ENCODE assay signal across 8 mouse cellular contexts in genomic region chr16:34095548-34096141, GRCm38 (mm10).
A peak's percentile ranks its signal among the peaks of the same experiment; 100 is the strongest.
DNase-seq lines count a peak whose midpoint lies in the region; ATAC-seq and TF ChIP-seq lines count a peak whose summit lies in the region.

No protein-coding gene starts in this region.

- H3K4me2 ChIP-seq in heart, embryonic 15.5 days = peak overlapping the region; percentile 76
- peak overlapping the region; percentile 84 for H3K4me2 ChIP-seq in kidney, postnatal 0 days (ENCODE audit: low read length)

- no peaks in the 10 kb centered on the region for H3K9me3 ChIP-seq in heart, embryonic 15.5 days (replicated peaks)
- no peaks in the 10 kb centered on the region for H3K9me3 ChIP-seq in kidney, postnatal 0 days (replicated peaks; ENCODE audit: low read length)

- intact Hi-C loops in left cerebral cortex, adult 2 months (cut with DNase I) = loop anchor here (5.0 kb wide), 1 partner anchor 98 kb away; no protein-coding TSS in a partner anchor
- intact Hi-C loops in left cerebral cortex, postnatal 36 days (cut with DNase I) = no loop called here

- no peak overlapping the region; the same call in 1 of the 2 replicates for H3K27ac ChIP-seq in left cerebral cortex, adult 2 months
- H3K27ac ChIP-seq in heart, embryonic 15.5 days = peak overlapping the region; percentile 83
- peak overlapping the region; percentile 77 for H3K27ac ChIP-seq in kidney, postnatal 0 days

- peaks cover 5% of the 10 kb centered on the region; the same call in 1 of the 2 replicates for H3K36me3 ChIP-seq in heart, embryonic 15.5 days
- H3K36me3 ChIP-seq in kidney, postnatal 0 days (ENCODE audit: insufficient read depth, low read length) = no peaks in the 10 kb centered on the region

- DNase-seq in left cerebral cortex, adult 2 months (ENCODE audit: extremely low spot score in 1 of 2, low spot score in 2 of 2) = peak in 1 of 2 experiments; percentile 28
- no peak for DNase-seq in left cerebral cortex, postnatal 36 days (ENCODE audit: low spot score in 2 of 2)
- peak; percentile 78 for DNase-seq in kidney, postnatal 0 days (ENCODE audit: low spot score)
- DNase-seq in lung, postnatal 36 days = peak; percentile 91
- DNase-seq in ovary, postnatal 36 days (ENCODE audit: low spot score) = peak; percentile 72
- DNase-seq in thymus, postnatal 4 days = peak; percentile 62

- peak; percentile 66; the same call in 1 of the 2 replicates for ATAC-seq in erythroblast, adult 5-6 weeks (replicated peaks; ENCODE audit: low FRiP score, poor library complexity, severe bottlenecking)
- peak; percentile 84 for ATAC-seq in heart, embryonic 15.5 days (replicated peaks; ENCODE audit: insufficient number of reproducible peaks, insufficient read depth, low FRiP score, low read depth)
- peak; percentile 88 for ATAC-seq in kidney, postnatal 0 days (replicated peaks; ENCODE audit: low FRiP score, low read depth)

- no peaks in the 10 kb centered on the region for H3K27me3 ChIP-seq in heart, embryonic 15.5 days
- no peaks in the 10 kb centered on the region for H3K27me3 ChIP-seq in kidney, postnatal 0 days (ENCODE audit: insufficient read depth, low read length)

- WGBS in heart, embryonic 15.5 days = 1% methylated on average over 34 of the region's 34 CpGs
- WGBS in kidney, postnatal 0 days = under 1% methylated on average over 34 of the region's 34 CpGs

- peaks cover 23% of the 10 kb centered on the region for H3K4me1 ChIP-seq in heart, embryonic 15.5 days (replicated peaks)
- H3K4me1 ChIP-seq in kidney, postnatal 0 days (replicated peaks; ENCODE audit: insufficient read depth, low read length) = peaks cover 15% of the 10 kb centered on the region; the same call in 1 of the 2 replicates

- peak overlapping the region; percentile 49 for H3K4me3 ChIP-seq in left cerebral cortex, adult 2 months
- peak overlapping the region; percentile 71 for H3K4me3 ChIP-seq in heart, embryonic 15.5 days
- H3K4me3 ChIP-seq in kidney, postnatal 0 days (replicated peaks; ENCODE audit: low read depth, low read length) = peak overlapping the region; percentile 54

- peak overlapping the region; percentile 72 for H3K9ac ChIP-seq in heart, embryonic 15.5 days
- peak overlapping the region; percentile 62 for H3K9ac ChIP-seq in kidney, postnatal 0 days (ENCODE audit: low read depth, low read length)

- TF ChIP-seq CTCF in left cerebral cortex, adult 2 months (IDR thresholded peaks at IDR 0.05) = no peak
- TF ChIP-seq CTCF in kidney, postnatal 0 days (IDR thresholded peaks at IDR 0.05; ENCODE audit: low read depth) = no peak; the same call in 1 of the 2 replicates

Comparison
In these comparisons a context has a peak if more than half of its experiments do, and no peak if none do; other contexts are left out.
1. DNase-seq: peak in kidney, postnatal 0 days (single experiment), lung, postnatal 36 days (single experiment), ovary, postnatal 36 days (single experiment) and thymus, postnatal 4 days (single experiment); none in left cerebral cortex, postnatal 36 days (0 of 2).
2. Peak in every context shown above with its lines, with median percentiles within 50 percentile points of each other: H3K4me3 ChIP-seq and ATAC-seq.